Mouse (Mus musculus): ENCODE data around the gene Plekha1. TPM values are rescaled to one million over a fixed set of nuclear protein-coding genes. Genes with fewer than 3 reads are reported as not detected.

Plekha1 gene
- polyA plus RNA-seq, 1 experiment: not detected

DNA sequence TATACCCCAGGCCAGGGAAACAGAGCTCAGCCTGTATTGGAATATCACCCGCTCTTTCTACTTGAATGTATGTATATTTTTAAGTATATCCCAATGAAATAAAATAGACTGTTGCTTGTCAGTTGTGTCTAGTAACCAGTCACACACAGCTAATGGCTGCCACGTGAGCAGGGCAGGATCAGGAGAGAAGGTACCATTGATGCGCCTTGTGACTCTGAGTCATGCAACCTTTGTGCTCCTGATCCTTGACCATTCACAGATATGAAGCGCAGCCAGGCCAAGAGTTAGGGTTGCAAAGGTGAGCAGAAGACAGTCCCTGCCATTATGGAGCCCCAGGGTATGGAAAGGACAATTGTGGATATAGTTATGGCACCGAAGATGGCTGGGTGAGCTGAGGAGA lies 34.0 kb upstream of the Plekha1 start:
- Histone ChIP-seq H3K4me1 (ENCODE audit: control insufficient read depth, insufficient read depth, low read length) (peaks cover 39% of the 10 kb centered on the region), H3K27ac (ENCODE audit: insufficient read depth, low read depth, low read length) (no peak overlapping the region), H3K4me3 (ENCODE audit: insufficient read depth, low read depth, low read length) (no peak overlapping the region)
- WGBS: 95% methylated on average over 5 of the region's 5 CpGs
- TF ChIP-seq CTCF (IDR thresholded peaks at IDR 0.05; ENCODE audit: insufficient read depth, low read depth, low read length): no peak
- TF ChIP-seq POLR2A (IDR thresholded peaks at IDR 0.05; ENCODE audit: insufficient read depth, low read depth, low read length): no peak

DNA sequence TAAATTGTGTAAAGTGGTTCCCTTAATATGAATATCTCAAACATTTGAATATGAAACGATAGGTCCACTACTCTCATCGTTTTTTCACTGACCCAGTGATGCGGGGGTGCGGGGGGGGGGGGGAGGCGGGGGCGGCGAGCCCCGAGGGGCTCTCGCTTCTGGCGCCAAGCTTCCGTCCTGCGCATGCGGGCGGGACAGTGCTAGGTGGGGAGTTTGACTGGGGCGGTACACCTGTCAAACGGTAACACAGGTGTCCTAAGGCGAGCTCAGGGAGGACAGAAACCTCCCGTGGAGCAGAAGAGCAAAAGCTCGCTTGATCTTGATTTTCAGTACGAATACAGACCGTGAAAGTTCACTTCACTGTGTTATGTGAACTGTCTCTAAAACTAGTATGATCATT lies 31.3 kb upstream of the Plekha1 start:
- H3K4me1 ChIP-seq (ENCODE audit: control insufficient read depth, insufficient read depth, low read length): peaks cover 46% of the 10 kb centered on the region
- no peak for TF ChIP-seq CTCF (IDR thresholded peaks at IDR 0.05; ENCODE audit: insufficient read depth, low read depth, low read length)
- no peak for TF ChIP-seq POLR2A (IDR thresholded peaks at IDR 0.05; ENCODE audit: insufficient read depth, low read depth, low read length)
- 19% methylated on average over 21 of the region's 21 CpGs for WGBS
- H3K27ac ChIP-seq (ENCODE audit: insufficient read depth, low read depth, low read length): 0 out of 2 replicates have a peak overlapping the region, but pooled peaks have one; percentile 93
- H3K4me3 ChIP-seq (ENCODE audit: insufficient read depth, low read depth, low read length): no peak overlapping the region

- Histone ChIP-seq H3K4me1 (ENCODE audit: control insufficient read depth, insufficient read depth, low read length) (peaks cover 46% of the 10 kb centered on the region), H3K4me3 (ENCODE audit: insufficient read depth, low read depth, low read length) (no peak overlapping the region), H3K27ac (ENCODE audit: insufficient read depth, low read depth, low read length) (peak overlapping the region; percentile 93)
- no peak for TF ChIP-seq CTCF (IDR thresholded peaks at IDR 0.05; ENCODE audit: insufficient read depth, low read depth, low read length)
- no peak for TF ChIP-seq POLR2A (IDR thresholded peaks at IDR 0.05; ENCODE audit: insufficient read depth, low read depth, low read length)
- WGBS: 9% methylated on average over 18 of the region's 18 CpGs
Observed at GRCm38 (mm10) chr7:130834958-130835861, 30.3 kb upstream of the Plekha1 start.

- TF ChIP-seq CTCF (IDR thresholded peaks at IDR 0.05; ENCODE audit: insufficient read depth, low read depth, low read length): no peak
- TF ChIP-seq POLR2A (IDR thresholded peaks at IDR 0.05; ENCODE audit: insufficient read depth, low read depth, low read length): no peak
- Histone ChIP-seq H3K4me1 (ENCODE audit: control insufficient read depth, insufficient read depth, low read length) (peaks cover 42% of the 10 kb centered on the region), H3K27ac (ENCODE audit: insufficient read depth, low read depth, low read length) (peak overlapping the region; percentile 23; the same call in 1 of the 2 replicates), H3K4me3 (ENCODE audit: insufficient read depth, low read depth, low read length) (no peak overlapping the region)
- WGBS: 82% methylated on average over 9 of the region's 9 CpGs
Observed at GRCm38 (mm10) chr7:130836066-130836465, 29.5 kb upstream of the Plekha1 start.

DNA sequence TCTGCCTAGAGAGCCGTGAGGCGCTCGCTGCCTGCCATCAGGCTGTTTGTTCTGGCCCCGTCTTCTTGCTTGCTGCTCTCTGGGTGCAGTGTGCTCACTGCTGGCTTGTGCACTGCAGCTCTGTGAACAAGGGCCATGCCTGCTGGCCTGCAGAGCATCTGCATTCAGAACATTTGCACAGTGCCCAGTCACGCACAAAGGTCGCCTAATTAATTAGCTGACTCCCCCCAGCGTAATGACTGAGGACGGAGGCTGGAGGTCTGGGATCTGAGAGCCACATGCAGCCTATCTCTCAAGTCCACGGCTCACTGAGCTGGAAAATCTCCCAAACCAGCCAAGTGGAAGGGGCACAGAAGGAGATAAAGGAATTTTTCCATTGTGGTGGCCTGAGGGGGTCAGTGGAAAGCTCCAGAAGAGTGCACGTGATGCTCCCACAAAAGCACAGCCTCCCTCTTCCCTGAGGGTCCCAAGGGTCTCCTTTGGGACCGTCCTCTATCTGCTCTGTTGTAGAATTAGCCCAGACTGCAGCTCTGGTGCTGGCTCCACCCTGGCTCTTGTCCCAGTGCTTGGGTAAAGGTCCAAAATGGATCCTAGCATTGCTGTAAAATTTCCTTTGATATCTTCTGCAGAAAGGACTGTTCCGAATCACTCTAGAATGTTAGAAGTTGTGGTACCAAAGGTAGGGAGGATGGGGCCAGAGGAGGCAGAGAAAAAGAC lies 27.5 kb upstream of the Plekha1 start:
- Histone ChIP-seq H3K27ac (ENCODE audit: insufficient read depth, low read depth, low read length) (peak overlapping the region; percentile 14; the same call in 1 of the 2 replicates), H3K4me3 (ENCODE audit: insufficient read depth, low read depth, low read length) (no peak overlapping the region), H3K4me1 (ENCODE audit: control insufficient read depth, insufficient read depth, low read length) (peaks cover 40% of the 10 kb centered on the region)
- 36% methylated on average over 12 of the region's 12 CpGs for WGBS
- TF ChIP-seq POLR2A (IDR thresholded peaks at IDR 0.05; ENCODE audit: insufficient read depth, low read depth, low read length): no peak
- no peak for TF ChIP-seq CTCF (IDR thresholded peaks at IDR 0.05; ENCODE audit: insufficient read depth, low read depth, low read length)

GRCm38 (mm10) chr7:130838658-130839025 lies 26.9 kb upstream of the Plekha1 start:
- peaks cover 40% of the 10 kb centered on the region for H3K4me1 ChIP-seq (ENCODE audit: control insufficient read depth, insufficient read depth, low read length)
- no peak for TF ChIP-seq CTCF (IDR thresholded peaks at IDR 0.05; ENCODE audit: insufficient read depth, low read depth, low read length)
- no peak for TF ChIP-seq POLR2A (IDR thresholded peaks at IDR 0.05; ENCODE audit: insufficient read depth, low read depth, low read length)
- H3K4me3 ChIP-seq (ENCODE audit: insufficient read depth, low read depth, low read length): no peak overlapping the region
- H3K27ac ChIP-seq (ENCODE audit: insufficient read depth, low read depth, low read length): 0 out of 2 replicates have a peak overlapping the region, but pooled peaks have one; percentile 2
- 60% methylated on average over 3 of the region's 3 CpGs for WGBS

DNA sequence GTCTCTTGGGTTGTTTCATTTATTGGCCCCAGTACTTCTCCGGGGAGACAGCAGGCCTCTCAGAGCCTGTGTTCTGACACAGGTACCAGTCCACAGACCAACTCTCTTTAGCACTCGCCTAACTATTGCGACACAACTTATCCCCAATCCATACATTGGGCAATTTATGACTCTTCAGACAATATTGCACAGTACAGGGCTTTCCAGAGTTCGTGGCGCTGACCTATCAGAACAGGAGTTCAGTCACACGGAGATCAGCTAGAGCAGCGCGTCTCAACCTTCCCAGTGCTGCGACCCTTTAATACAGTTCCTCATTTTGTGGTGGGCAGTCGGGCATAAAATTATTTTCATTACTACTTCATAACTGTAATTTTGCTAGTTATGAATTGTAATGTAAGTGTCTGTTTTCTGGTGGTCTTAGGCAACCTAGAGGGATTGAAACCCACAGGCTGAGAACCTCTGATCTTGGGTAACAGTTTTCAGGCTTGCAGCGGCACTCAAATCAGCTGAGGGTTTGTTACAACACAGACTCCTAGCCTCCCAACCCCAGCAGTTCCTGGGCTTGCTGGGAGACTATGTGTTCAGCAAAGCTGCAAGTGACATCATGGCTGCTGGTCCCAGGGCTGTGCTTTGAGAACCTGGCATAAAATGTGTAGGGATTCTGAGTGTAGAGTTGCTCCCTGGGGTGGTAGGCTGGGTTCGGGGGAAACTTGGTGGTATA lies 26.0 kb upstream of the Plekha1 start:
- Histone ChIP-seq H3K4me1 (ENCODE audit: control insufficient read depth, insufficient read depth, low read length) (peaks cover 33% of the 10 kb centered on the region), H3K4me3 (ENCODE audit: insufficient read depth, low read depth, low read length) (no peak overlapping the region), H3K27ac (ENCODE audit: insufficient read depth, low read depth, low read length) (no peak overlapping the region)
- TF ChIP-seq CTCF (IDR thresholded peaks at IDR 0.05; ENCODE audit: insufficient read depth, low read depth, low read length) (no peak), POLR2A (IDR thresholded peaks at IDR 0.05; ENCODE audit: insufficient read depth, low read depth, low read length) (no peak)
- WGBS: 94% methylated on average over 12 of the region's 12 CpGs

GRCm38 (mm10) chr7:130847164-130847718 lies 18.3 kb upstream of the Plekha1 start:
- H3K4me1 ChIP-seq (ENCODE audit: control insufficient read depth, insufficient read depth, low read length): no peaks in the 10 kb centered on the region
- TF ChIP-seq CTCF (IDR thresholded peaks at IDR 0.05; ENCODE audit: insufficient read depth, low read depth, low read length): no peak
- TF ChIP-seq POLR2A (IDR thresholded peaks at IDR 0.05; ENCODE audit: insufficient read depth, low read depth, low read length): no peak
- H3K27ac ChIP-seq (ENCODE audit: insufficient read depth, low read depth, low read length): no peak overlapping the region
- 88% methylated on average over 17 of the region's 17 CpGs for WGBS
- H3K4me3 ChIP-seq (ENCODE audit: insufficient read depth, low read depth, low read length): no peak overlapping the region

All from olfactory bulb, adult 2 months (tissue).